Mouse (Mus musculus): ENCODE measurements around the gene Cbln3.

DNA sequence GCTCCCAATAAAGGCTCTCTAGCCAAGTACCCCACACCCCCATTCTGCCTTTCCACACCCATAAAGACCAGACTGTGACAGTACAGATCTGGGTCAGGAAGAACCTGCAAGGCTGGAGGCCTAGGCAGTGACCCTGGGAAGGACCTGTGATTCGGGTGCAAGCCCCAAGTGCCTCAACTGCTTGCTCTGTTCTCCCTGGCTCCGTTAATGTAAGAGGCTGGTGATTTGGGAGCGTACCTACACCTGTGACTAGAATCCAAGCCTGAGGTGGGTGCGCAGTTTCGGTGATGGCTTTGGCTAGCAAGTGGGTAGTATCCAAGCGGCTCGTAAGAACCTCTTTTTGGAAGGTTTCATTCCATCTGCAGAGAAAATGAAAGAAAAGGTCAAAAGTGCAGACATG, 14.8 kb upstream of the Cbln3 start:
- no peak for TF ChIP-seq KAT2A (IDR thresholded peaks at IDR 0.05; ENCODE audit: insufficient replicate concordance, low read length)
- TF ChIP-seq POLR2A (IDR thresholded peaks at IDR 0.05; ENCODE audit: low read depth, low read length): no peak
- no peak for TF ChIP-seq CTCF (conservative IDR thresholded peaks at IDR 0.05 in 1 of 2, IDR thresholded peaks at IDR 0.05 in 1 of 2; ENCODE audit: low read depth in 2 of 2, low read length in 2 of 2)

All from CH12.LX (cell line).